Mouse (Mus musculus) heart, embryonic 16.5 days (tissue): ENCODE data around the gene Tra2a. TPM values are rescaled to one million over a fixed set of nuclear protein-coding genes. Genes with fewer than 3 reads are reported as not detected.

Experiments used
- ATAC-seq: fragments of 200-750 bp; cut with Nextera tagmentation; replicated peaks from 2 replicates; pipeline ENCODE4 v1.8.0; 2017; ENCODE audit warnings: moderate number of reproducible peaks; ENCODE audit not compliant: insufficient read depth, low FRiP score; ENCODE audit errors: extremely low read depth
- H3K27ac ChIP-seq: fragments of 300-500 bp; sonication (generic); 2 replicates; pipeline ENCODE4 v1.5.1; 2014; ENCODE audit warnings: mild to moderate bottlenecking, low read length, control low read depth, moderate library complexity
- H3K27me3 ChIP-seq: fragments of 300-500 bp; sonication (generic); 2 replicates; pipeline ENCODE4 v1.6.1; 2014; ENCODE audit warnings: low read length, mixed read lengths; ENCODE audit not compliant: control insufficient read depth, insufficient read depth
- H3K36me3 ChIP-seq: fragments of 300-500 bp; sonication (generic); 2 replicates; pipeline ENCODE4 v1.6.1; 2014; ENCODE audit not compliant: control insufficient read depth, insufficient read depth
- H3K4me1 ChIP-seq: fragments of 300-500 bp; sonication (generic); 2 replicates; pipeline ENCODE4 v1.6.1; 2014; ENCODE audit warnings: low read length, mixed read lengths; ENCODE audit not compliant: control insufficient read depth, insufficient read depth
- H3K4me2 ChIP-seq: fragments of 300-500 bp; sonication (generic); 2 replicates; pipeline ENCODE4 v1.6.1; 2014; ENCODE audit warnings: low read depth, mild to moderate bottlenecking, control low read depth, low read length
- H3K4me3 ChIP-seq: fragments of 300-500 bp; sonication (generic); 2 replicates; pipeline ENCODE4 v1.5.1; 2014; ENCODE audit warnings: mild to moderate bottlenecking, control low read depth, low read length
- H3K9ac ChIP-seq: fragments of 300-500 bp; sonication (generic); 2 replicates; pipeline ENCODE4 v1.6.1; 2014; ENCODE audit warnings: low read length, control low read depth
- H3K9me3 ChIP-seq: fragments of 300-500 bp; sonication (generic); replicated peaks from 2 replicates; pipeline ENCODE4 v1.6.1; 2016; ENCODE audit warnings: low read length; ENCODE audit not compliant: control insufficient read depth
- WGBS: fragments of 180-500 bp; shearing (Covaris S2); extraction: QIAGEN DNeasy Blood & Tissue Kit; methylation state at CpG from one replicate; pipeline ENCODE4 v1.1.7; 2014; 5-methylcytosine and 5-hydroxymethylcytosine counted together
- polyA plus RNA-seq: library from polyadenylated mRNA; unstranded; fragments of >200 nt; fragmentation: Nextera tagmentation; extraction: Ambion mirVana; gene quantifications from 2 replicates; pipeline ENCODE4 v1.2.1, GENCODE M21; 2015

Gene Tra2a
- polyA plus RNA-seq, 1 experiment from 2014 or later = 69.8 TPM

GRCm38 (mm10) chr6:49252207-49252606 lies 11.6 kb downstream of the Tra2a start:
- H3K4me2 ChIP-seq = no peak overlapping the region
- H3K36me3 ChIP-seq = peaks cover 22% of the 10 kb centered on the region
- no peak overlapping the region for H3K4me3 ChIP-seq
- WGBS = 94% methylated on average over 8 of the region's 8 CpGs
- no peak overlapping the region for H3K9ac ChIP-seq
- no peak overlapping the region for H3K27ac ChIP-seq
- no peaks in the 10 kb centered on the region for H3K9me3 ChIP-seq
- no peaks in the 10 kb centered on the region for H3K27me3 ChIP-seq
- no peak for ATAC-seq
- peaks cover 2% of the 10 kb centered on the region; the same call in 1 of the 2 replicates for H3K4me1 ChIP-seq

DNA sequence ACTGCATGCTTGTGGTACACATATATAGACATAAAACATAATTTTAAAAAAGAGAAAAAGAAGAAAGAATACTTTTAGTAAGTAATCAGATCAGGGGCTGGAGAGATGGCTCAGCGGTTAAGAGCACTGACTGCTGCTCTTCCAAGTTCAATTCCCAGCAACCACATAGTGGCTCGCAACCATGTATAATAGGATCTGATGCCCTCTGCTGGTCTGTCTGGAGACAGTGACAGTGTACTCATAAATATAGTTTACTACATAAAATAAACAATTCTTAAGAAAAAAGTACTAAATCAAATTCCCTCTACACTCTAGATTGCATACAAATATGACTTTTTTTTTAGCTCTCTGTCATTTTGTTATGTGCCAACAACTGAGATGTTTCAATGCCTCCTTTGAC lies 12.6 kb downstream of the Tra2a start:
- no peak overlapping the region for H3K4me3 ChIP-seq
- no peaks in the 10 kb centered on the region for H3K27me3 ChIP-seq
- H3K9me3 ChIP-seq = no peaks in the 10 kb centered on the region
- ATAC-seq = no peak
- no peak overlapping the region for H3K27ac ChIP-seq
- H3K36me3 ChIP-seq = peaks cover 27% of the 10 kb centered on the region
- 96% methylated on average over 2 of the region's 2 CpGs for WGBS
- no peak overlapping the region for H3K4me2 ChIP-seq
- H3K4me1 ChIP-seq = no peaks in the 10 kb centered on the region
- H3K9ac ChIP-seq = no peak overlapping the region

GRCm38 (mm10) chr6:49247246-49247645 lies 16.6 kb downstream of the Tra2a start:
- 59% methylated on average over 2 of the region's 2 CpGs for WGBS

DNA sequence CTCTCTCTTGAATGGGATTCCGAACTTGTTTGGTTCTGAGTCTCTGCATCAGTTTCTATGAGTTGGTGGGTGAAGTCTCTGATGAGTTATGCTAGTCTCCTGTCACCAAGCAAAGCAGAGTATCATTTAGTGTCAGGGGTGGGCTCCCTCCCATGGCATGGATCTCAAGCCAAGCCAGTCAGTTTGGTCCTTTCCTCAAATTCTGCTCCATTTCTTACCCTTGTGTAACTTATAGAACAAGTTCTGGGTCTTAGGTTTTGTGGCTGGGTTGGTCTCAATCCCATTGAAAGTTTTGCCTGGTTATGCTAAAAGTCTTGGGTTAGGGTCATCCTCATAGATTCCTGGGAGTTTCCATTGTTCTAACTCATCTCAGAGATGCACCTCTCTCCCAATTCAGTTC lies 21.5 kb downstream of the Tra2a start:
- H3K4me1 ChIP-seq = no peaks in the 10 kb centered on the region
- no peaks in the 10 kb centered on the region for H3K27me3 ChIP-seq
- H3K27ac ChIP-seq = no peak overlapping the region
- no peak for ATAC-seq
- WGBS = 77% methylated on average over 1 of the region's 1 CpGs
- no peaks in the 10 kb centered on the region for H3K9me3 ChIP-seq
- no peak overlapping the region for H3K9ac ChIP-seq
- no peak overlapping the region for H3K4me2 ChIP-seq
- no peak overlapping the region for H3K4me3 ChIP-seq
- peaks cover 34% of the 10 kb centered on the region for H3K36me3 ChIP-seq

More at GRCm38 (mm10) chr6:49247246-49247645, 16.6 kb downstream of the Tra2a start:
- H3K27me3 ChIP-seq = no peaks in the 10 kb centered on the region
- no peak for ATAC-seq
- H3K4me2 ChIP-seq = no peak overlapping the region
- no peak overlapping the region for H3K4me3 ChIP-seq
- H3K36me3 ChIP-seq = peaks cover 56% of the 10 kb centered on the region
- H3K4me1 ChIP-seq = no peaks in the 10 kb centered on the region
- no peak overlapping the region for H3K27ac ChIP-seq
- H3K9ac ChIP-seq = no peak overlapping the region
- no peaks in the 10 kb centered on the region for H3K9me3 ChIP-seq

DNA sequence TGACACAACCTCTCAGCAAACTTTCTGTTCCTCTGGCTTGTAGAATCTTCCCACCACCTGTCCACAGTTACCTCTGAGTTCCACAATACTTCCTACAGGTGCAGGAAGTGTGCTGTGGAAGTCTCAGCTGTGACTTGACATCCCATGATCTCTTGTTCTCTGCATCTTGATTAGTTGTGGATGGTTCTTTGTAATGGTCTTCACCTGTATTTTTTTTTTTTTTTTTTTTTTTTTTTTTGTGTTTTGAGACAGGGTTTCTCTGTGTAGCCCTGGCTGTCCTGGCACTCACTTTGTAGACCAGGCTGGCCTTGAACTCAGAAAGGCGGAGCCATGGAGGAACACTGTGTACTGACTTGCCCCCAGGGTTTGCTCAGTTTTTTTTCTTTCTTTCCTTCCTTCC lies 22.3 kb downstream of the Tra2a start:
- Histone ChIP-seq H3K4me1 (no peaks in the 10 kb centered on the region), H3K9ac (no peak overlapping the region), H3K27me3 (no peaks in the 10 kb centered on the region), H3K4me3 (no peak overlapping the region), H3K4me2 (no peak overlapping the region), H3K27ac (no peak overlapping the region), H3K36me3 (peaks cover 31% of the 10 kb centered on the region), H3K9me3 (no peaks in the 10 kb centered on the region)
- no peak for ATAC-seq
- 89% methylated on average over 1 of the region's 1 CpGs for WGBS

GRCm38 (mm10) chr6:49236331-49236730 lies 27.5 kb downstream of the Tra2a start:
- Histone ChIP-seq H3K27ac (no peak overlapping the region), H3K9me3 (0 out of 2 replicates have a peak, but pooled peaks cover 2% of the 10 kb centered on the region), H3K4me1 (no peaks in the 10 kb centered on the region), H3K4me2 (no peak overlapping the region), H3K27me3 (no peaks in the 10 kb centered on the region), H3K36me3 (no peaks in the 10 kb centered on the region), H3K9ac (no peak overlapping the region), H3K4me3 (no peak overlapping the region)
- WGBS = 49% methylated on average over 9 of the region's 9 CpGs
- peak; percentile 100 for ATAC-seq

DNA sequence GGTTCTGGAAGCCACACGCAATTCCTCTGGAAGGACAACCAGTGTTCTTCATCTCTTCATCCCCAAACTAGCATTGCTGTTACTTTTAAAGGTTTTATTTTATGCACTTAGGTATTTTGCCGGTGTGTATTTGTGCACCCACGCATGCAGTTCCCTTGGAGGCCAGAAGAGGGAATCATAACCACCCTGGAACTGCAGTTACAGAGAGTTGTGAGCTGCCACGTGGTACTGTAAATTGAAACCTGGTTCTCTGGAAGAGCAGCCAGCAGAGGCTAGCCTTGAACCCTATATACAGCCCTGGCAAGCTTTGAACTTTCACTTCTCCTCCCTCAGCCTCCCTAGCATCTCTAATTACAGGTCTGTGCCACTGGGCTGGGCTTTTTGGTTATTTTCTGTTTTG lies 30.5 kb downstream of the Tra2a start:
- Histone ChIP-seq H3K4me1 (no peaks in the 10 kb centered on the region), H3K27me3 (no peaks in the 10 kb centered on the region), H3K36me3 (no peaks in the 10 kb centered on the region), H3K4me3 (no peak overlapping the region), H3K27ac (no peak overlapping the region), H3K9ac (no peak overlapping the region), H3K9me3 (0 out of 2 replicates have a peak, but pooled peaks cover 2% of the 10 kb centered on the region), H3K4me2 (no peak overlapping the region)
- WGBS = 52% methylated on average over 4 of the region's 4 CpGs
- no peak for ATAC-seq

DNA sequence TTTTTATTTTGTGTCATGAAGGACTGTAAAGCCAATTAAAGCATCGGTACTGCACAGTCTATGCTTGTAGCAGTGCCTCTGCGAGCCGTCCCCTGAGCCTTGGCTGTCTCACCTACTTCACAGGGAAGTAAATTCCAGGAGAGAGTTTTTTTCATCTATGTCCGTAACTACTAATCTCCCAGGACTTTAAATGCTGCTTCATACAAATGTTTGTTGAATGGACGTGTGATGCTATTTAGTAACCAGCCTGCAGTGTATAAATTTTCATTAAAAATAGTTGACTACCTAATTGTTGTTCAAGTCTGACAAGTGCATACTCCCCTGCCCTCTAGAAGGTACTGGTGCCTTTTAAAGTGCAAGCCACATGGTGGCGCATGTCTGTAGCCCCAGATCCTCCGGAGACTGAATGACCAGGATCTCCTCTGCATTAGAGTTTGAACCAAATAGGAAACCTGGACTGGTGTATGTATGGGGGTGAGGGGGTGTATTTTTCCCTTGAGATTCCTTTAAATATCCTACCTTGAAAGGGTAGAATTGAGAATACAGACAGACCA lies 35.6 kb downstream of the Tra2a start:
- Histone ChIP-seq H3K36me3 (no peaks in the 10 kb centered on the region), H3K9ac (no peak overlapping the region), H3K4me1 (no peaks in the 10 kb centered on the region), H3K4me2 (no peak overlapping the region), H3K27ac (no peak overlapping the region), H3K4me3 (no peak overlapping the region), H3K27me3 (no peaks in the 10 kb centered on the region), H3K9me3 (no peaks in the 10 kb centered on the region)
- 12% methylated on average over 7 of the region's 7 CpGs for WGBS
- no peak; the same call in 1 of the 2 replicates for ATAC-seq

- H3K9me3 ChIP-seq = no peaks in the 10 kb centered on the region
- H3K4me3 ChIP-seq = peak overlapping the region; percentile 4; the same call in 1 of the 2 replicates
- H3K27me3 ChIP-seq = no peaks in the 10 kb centered on the region
- WGBS = 7% methylated on average over 15 of the region's 15 CpGs
- no peak overlapping the region for H3K9ac ChIP-seq
- no peaks in the 10 kb centered on the region for H3K4me1 ChIP-seq
- H3K36me3 ChIP-seq = no peaks in the 10 kb centered on the region
- ATAC-seq = no peak
- no peak overlapping the region for H3K27ac ChIP-seq
- peak overlapping the region; percentile 52; the same call in 1 of the 2 replicates for H3K4me2 ChIP-seq
These were observed 36.6 kb downstream of the Tra2a start for GRCm38 (mm10) chr6:49227184-49227735.
